Mouse (Mus musculus): ENCODE measurements around the gene Sept12. TPM values are rescaled to one million over a fixed set of nuclear protein-coding genes. Genes with fewer than 3 reads are reported as not detected.
A peak's percentile ranks its signal among the peaks of the same experiment; 100 is the strongest.

The Sept12 gene
- polyA plus RNA-seq, 1 experiment = not detected

- TF ChIP-seq CTCF (conservative IDR thresholded peaks at IDR 0.05; ENCODE audit: insufficient read depth, insufficient read length, low read depth, low read length) (no peak; the same call in 1 of the 2 replicates), POLR2A (IDR thresholded peaks at IDR 0.05; ENCODE audit: low read depth, low read length) (no peak)
- WGBS = 67% methylated on average over 4 of the region's 4 CpGs
- Histone ChIP-seq H3K4me3 (ENCODE audit: insufficient read depth, low read depth, low read length) (no peak overlapping the region), H3K36me3 (ENCODE audit: control insufficient read depth, insufficient read depth, low read length) (peaks cover 2% of the 10 kb centered on the region; the same call in 1 of the 2 replicates), H3K27me3 (replicated peaks; ENCODE audit: control insufficient read depth, insufficient read depth, low read length) (no peaks in the 10 kb centered on the region), H3K27ac (ENCODE audit: insufficient read depth, low read depth, low read length) (no peak overlapping the region), H3K4me1 (ENCODE audit: control insufficient read depth, insufficient read depth, low read length) (peaks cover 12% of the 10 kb centered on the region; the same call in 1 of the 2 replicates)
- DNase-seq = no peak
Observed at GRCm38 (mm10) chr16:4945415-4945814, 52.2 kb downstream of the Sept12 start.

GRCm38 (mm10) chr16:4943431-4943830, 54.2 kb downstream of the Sept12 start:
- Histone ChIP-seq H3K27me3 (replicated peaks; ENCODE audit: control insufficient read depth, insufficient read depth, low read length) (no peaks in the 10 kb centered on the region), H3K36me3 (ENCODE audit: control insufficient read depth, insufficient read depth, low read length) (no peaks in the 10 kb centered on the region), H3K4me1 (ENCODE audit: control insufficient read depth, insufficient read depth, low read length) (peaks cover 19% of the 10 kb centered on the region; the same call in 1 of the 2 replicates), H3K4me3 (ENCODE audit: insufficient read depth, low read depth, low read length) (no peak overlapping the region), H3K27ac (ENCODE audit: insufficient read depth, low read depth, low read length) (no peak overlapping the region)
- TF ChIP-seq CTCF (conservative IDR thresholded peaks at IDR 0.05; ENCODE audit: insufficient read depth, insufficient read length, low read depth, low read length) (no peak), POLR2A (IDR thresholded peaks at IDR 0.05; ENCODE audit: low read depth, low read length) (no peak)
- no peak for DNase-seq
- whole genome bisulfite sequencing = 92% methylated on average over 3 of the region's 3 CpGs

DNA sequence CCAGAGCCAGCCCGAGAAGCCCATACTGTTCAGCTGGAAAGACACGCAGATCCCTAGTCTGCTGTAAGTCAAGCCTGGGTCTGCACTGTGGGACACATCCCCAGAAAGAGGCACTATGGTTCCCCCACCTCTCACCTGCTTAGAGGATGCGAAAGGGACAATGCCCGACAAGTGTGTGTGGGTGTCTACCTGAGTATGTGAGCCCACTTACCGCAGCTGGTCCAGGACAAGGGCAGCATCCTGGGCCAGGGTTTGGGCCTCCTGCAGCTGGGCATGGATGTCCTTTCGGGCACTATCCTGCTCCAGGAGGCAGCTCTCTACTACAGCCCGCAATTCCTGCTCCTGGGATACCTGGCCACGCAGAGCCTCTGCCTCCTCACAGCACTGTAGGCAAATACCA, 54.8 kb downstream of the Sept12 start:
- no peak for DNase-seq
- Histone ChIP-seq H3K36me3 (ENCODE audit: control insufficient read depth, insufficient read depth, low read length) (no peaks in the 10 kb centered on the region), H3K27me3 (replicated peaks; ENCODE audit: control insufficient read depth, insufficient read depth, low read length) (no peaks in the 10 kb centered on the region), H3K4me1 (ENCODE audit: control insufficient read depth, insufficient read depth, low read length) (peaks cover 17% of the 10 kb centered on the region; the same call in 1 of the 2 replicates), H3K27ac (ENCODE audit: insufficient read depth, low read depth, low read length) (no peak overlapping the region), H3K4me3 (ENCODE audit: insufficient read depth, low read depth, low read length) (no peak overlapping the region)
- no peak for TF ChIP-seq POLR2A (IDR thresholded peaks at IDR 0.05; ENCODE audit: low read depth, low read length)
- no peak for TF ChIP-seq CTCF (conservative IDR thresholded peaks at IDR 0.05; ENCODE audit: insufficient read depth, insufficient read length, low read depth, low read length)
- WGBS = 94% methylated on average over 8 of the region's 8 CpGs

- no peak for TF ChIP-seq POLR2A (IDR thresholded peaks at IDR 0.05; ENCODE audit: low read depth, low read length)
- TF ChIP-seq CTCF (conservative IDR thresholded peaks at IDR 0.05; ENCODE audit: insufficient read depth, insufficient read length, low read depth, low read length) = no peak
- Histone ChIP-seq H3K4me3 (ENCODE audit: insufficient read depth, low read depth, low read length) (no peak overlapping the region), H3K27ac (ENCODE audit: insufficient read depth, low read depth, low read length) (no peak overlapping the region), H3K4me1 (ENCODE audit: control insufficient read depth, insufficient read depth, low read length) (peaks cover 10% of the 10 kb centered on the region; the same call in 1 of the 2 replicates), H3K27me3 (replicated peaks; ENCODE audit: control insufficient read depth, insufficient read depth, low read length) (no peaks in the 10 kb centered on the region), H3K36me3 (ENCODE audit: control insufficient read depth, insufficient read depth, low read length) (no peaks in the 10 kb centered on the region)
- DNase-seq = no peak
Observed at GRCm38 (mm10) chr16:4941016-4941415, 56.6 kb downstream of the Sept12 start.

DNA sequence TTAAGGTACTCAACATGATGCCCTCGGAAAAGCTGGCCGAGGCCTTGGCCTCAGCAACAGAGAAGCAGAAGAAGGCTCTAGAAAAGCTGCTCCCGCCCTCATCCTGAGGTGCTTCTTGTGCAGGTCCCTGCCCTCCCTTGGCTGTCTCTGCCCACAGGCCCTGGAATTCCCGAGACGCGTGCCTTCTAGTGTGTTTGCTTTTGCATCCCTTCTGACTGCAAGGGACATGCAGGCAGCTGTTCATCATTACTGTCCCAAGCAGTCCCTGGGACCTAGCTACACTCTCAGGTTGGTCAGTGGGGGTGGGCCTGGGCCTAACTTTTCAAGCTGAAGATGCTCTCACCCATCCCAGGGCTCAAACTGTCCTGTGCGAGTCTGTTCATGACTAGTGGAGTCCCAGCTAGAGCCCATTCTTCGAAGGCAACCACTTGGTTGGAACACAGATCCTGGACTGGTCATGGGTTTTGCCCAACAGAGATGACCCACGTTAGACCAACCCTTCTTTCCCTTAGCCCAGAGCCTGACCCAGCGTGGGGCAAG, 57.3 kb downstream of the Sept12 start:
- Histone ChIP-seq H3K27ac (ENCODE audit: insufficient read depth, low read depth, low read length) (no peak overlapping the region; the same call in 1 of the 2 replicates), H3K4me3 (ENCODE audit: insufficient read depth, low read depth, low read length) (0 out of 2 replicates have a peak overlapping the region, but pooled peaks have one; percentile 90), H3K36me3 (ENCODE audit: control insufficient read depth, insufficient read depth, low read length) (no peaks in the 10 kb centered on the region), H3K27me3 (replicated peaks; ENCODE audit: control insufficient read depth, insufficient read depth, low read length) (no peaks in the 10 kb centered on the region), H3K4me1 (ENCODE audit: control insufficient read depth, insufficient read depth, low read length) (peaks cover 7% of the 10 kb centered on the region)
- no peak for TF ChIP-seq CTCF (conservative IDR thresholded peaks at IDR 0.05; ENCODE audit: insufficient read depth, insufficient read length, low read depth, low read length)
- no peak for TF ChIP-seq POLR2A (IDR thresholded peaks at IDR 0.05; ENCODE audit: low read depth, low read length)
- DNase-seq = no peak
- WGBS = 80% methylated on average over 10 of the region's 10 CpGs

DNA sequence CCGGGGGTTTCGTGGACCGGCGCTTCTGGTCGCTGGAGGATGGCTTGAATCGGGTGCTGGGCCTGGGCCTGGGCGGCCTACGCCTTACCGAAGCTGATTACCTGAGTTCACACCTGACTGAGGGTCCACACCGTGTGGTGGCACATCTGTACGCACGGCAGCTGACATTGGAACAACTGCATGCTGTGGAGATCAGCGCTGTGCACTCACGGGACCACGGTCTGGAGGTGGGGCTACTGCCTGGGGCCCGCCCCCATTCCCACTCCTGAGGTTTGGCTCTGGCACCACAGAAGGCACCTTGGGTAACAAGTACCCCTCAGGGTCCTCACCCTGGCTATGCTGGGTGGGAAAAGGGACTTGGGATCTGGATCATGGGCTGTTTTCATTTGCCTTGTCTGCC, 58.2 kb downstream of the Sept12 start:
- Histone ChIP-seq H3K27me3 (replicated peaks; ENCODE audit: control insufficient read depth, insufficient read depth, low read length) (no peaks in the 10 kb centered on the region), H3K27ac (ENCODE audit: insufficient read depth, low read depth, low read length) (peak overlapping the region; percentile 54), H3K4me1 (ENCODE audit: control insufficient read depth, insufficient read depth, low read length) (peaks cover 7% of the 10 kb centered on the region), H3K36me3 (ENCODE audit: control insufficient read depth, insufficient read depth, low read length) (no peaks in the 10 kb centered on the region), H3K4me3 (ENCODE audit: insufficient read depth, low read depth, low read length) (peak overlapping the region; percentile 90)
- DNase-seq = peak; percentile 64
- WGBS = under 1% methylated on average over 16 of the region's 16 CpGs
- TF ChIP-seq CTCF (conservative IDR thresholded peaks at IDR 0.05; ENCODE audit: insufficient read depth, insufficient read length, low read depth, low read length) (no peak), POLR2A (IDR thresholded peaks at IDR 0.05; ENCODE audit: low read depth, low read length) (peak; percentile 55)

DNA sequence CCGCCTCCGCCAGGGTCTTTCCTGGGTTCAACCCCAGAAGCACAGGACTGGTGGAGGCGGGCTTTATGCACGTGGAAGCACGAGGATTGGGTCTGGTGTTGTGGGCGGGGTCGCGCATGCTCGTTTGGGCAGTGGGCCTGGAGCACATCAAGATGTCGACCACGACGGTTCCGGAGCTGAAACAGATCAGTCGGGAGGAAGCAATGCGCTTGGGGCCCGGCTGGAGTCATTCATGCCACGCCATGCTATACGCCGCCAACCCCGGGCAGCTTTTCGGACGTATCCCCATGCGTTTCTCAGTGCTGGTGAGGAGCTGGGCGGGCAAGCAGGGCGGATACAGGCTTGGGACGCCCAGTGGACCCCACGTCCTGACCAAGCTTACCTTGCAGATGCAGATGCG, 58.7 kb downstream of the Sept12 start:
- H3K4me3 ChIP-seq (ENCODE audit: insufficient read depth, low read depth, low read length) = peak overlapping the region; percentile 90
- TF ChIP-seq POLR2A (IDR thresholded peaks at IDR 0.05; ENCODE audit: low read depth, low read length) (peak; percentile 92), CTCF (conservative IDR thresholded peaks at IDR 0.05; ENCODE audit: insufficient read depth, insufficient read length, low read depth, low read length) (no peak)
- no peaks in the 10 kb centered on the region for H3K27me3 ChIP-seq (replicated peaks; ENCODE audit: control insufficient read depth, insufficient read depth, low read length)
- peak overlapping the region; percentile 54 for H3K27ac ChIP-seq (ENCODE audit: insufficient read depth, low read depth, low read length)
- under 1% methylated on average over 28 of the region's 28 CpGs for WGBS
- DNase-seq = peak; percentile 98
- peaks cover 7% of the 10 kb centered on the region for H3K4me1 ChIP-seq (ENCODE audit: control insufficient read depth, insufficient read depth, low read length)
- H3K36me3 ChIP-seq (ENCODE audit: control insufficient read depth, insufficient read depth, low read length) = no peaks in the 10 kb centered on the region
